Mouse (Mus musculus): ENCODE measurements around the gene Ocln.

- TF ChIP-seq CTCF (IDR thresholded peaks at IDR 0.05; ENCODE audit: borderline replicate concordance, insufficient read depth, low read length) (no peak), POLR2A (IDR thresholded peaks at IDR 0.05; ENCODE audit: low read depth, low read length) (no peak)
Observed at GRCm38 (mm10) chr13:100525935-100526648, 26.4 kb downstream of the Ocln start.
